Mouse (Mus musculus) cortical plate, adult 2 months (tissue): ENCODE data around the gene Fam185a. TPM values are rescaled to one million over a fixed set of nuclear protein-coding genes. Genes with fewer than 3 reads are reported as not detected.

Experiments used
- H3K27ac ChIP-seq: fragments of 200-500 bp; 2 replicates; pipeline ENCODE4 v1.5.1; 2012; ENCODE audit warnings: low read length, control low read depth, inconsistent platforms; ENCODE audit not compliant: insufficient read depth
- H3K4me1 ChIP-seq: fragments of 200-500 bp; 2 replicates; pipeline ENCODE4 v1.6.1; 2011; ENCODE audit warnings: low read length; ENCODE audit not compliant: control insufficient read depth, insufficient read depth
- H3K4me3 ChIP-seq: fragments of 200-500 bp; 2 replicates; pipeline ENCODE4 v1.5.1; 2011; ENCODE audit warnings: mild to moderate bottlenecking, low read length, control low read depth; ENCODE audit not compliant: insufficient read depth
- CTCF ChIP-seq: fragments of 200-500 bp; IDR thresholded peaks from 2 replicates; pipeline ENCODE4 v1.5.1; 2011; ENCODE audit warnings: mild to moderate bottlenecking, control low read depth, low read length; ENCODE audit not compliant: insufficient read depth; ENCODE audit errors: extremely low read depth
- POLR2A ChIP-seq: fragments of 200-500 bp; IDR thresholded peaks from 2 replicates; pipeline ENCODE4 v1.6.1; 2011; ENCODE audit warnings: mild to moderate bottlenecking, low read length, control low read depth; ENCODE audit not compliant: insufficient read depth; ENCODE audit errors: extremely low read depth
- polyA plus RNA-seq: library from polyadenylated mRNA; depleted of rRNA; stranded (reverse); fragments of >200 nt; gene quantifications from 2 replicates; pipeline ENCODE4 v1.2.3, GENCODE M21; 2012

The Fam185a gene
- polyA plus RNA-seq, 1 experiment = 7.4 TPM

DNA sequence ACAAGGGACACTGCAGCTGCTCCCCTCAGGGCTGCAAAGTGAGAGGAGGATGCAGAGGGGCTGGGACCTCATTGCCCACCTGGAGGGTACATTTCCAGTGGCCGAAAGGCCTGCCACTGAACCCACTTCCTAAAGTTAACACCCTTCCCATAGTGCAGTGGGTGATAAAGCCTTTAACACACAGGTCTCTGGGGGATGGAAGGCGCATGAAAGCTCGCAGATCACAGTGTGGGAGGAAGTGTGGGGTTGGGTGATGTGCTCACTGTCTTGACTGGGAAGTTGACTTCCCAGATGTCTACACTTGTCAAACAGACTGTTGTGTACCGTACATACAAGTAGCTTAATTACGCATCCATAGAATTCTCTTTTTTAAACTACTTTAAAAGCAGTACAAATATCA lies 55.0 kb downstream of the Fam185a start:
- H3K27ac ChIP-seq = no peak overlapping the region
- H3K4me1 ChIP-seq = no peaks in the 10 kb centered on the region; the same call in 1 of the 2 replicates
- no peak overlapping the region for H3K4me3 ChIP-seq
- TF ChIP-seq CTCF = no peak
- TF ChIP-seq POLR2A = no peak

- TF ChIP-seq POLR2A (no peak), CTCF (no peak)
- H3K27ac ChIP-seq = no peak overlapping the region
- H3K4me3 ChIP-seq = no peak overlapping the region
- H3K4me1 ChIP-seq = peaks cover 2% of the 10 kb centered on the region
These were observed 56.8 kb downstream of the Fam185a start for GRCm38 (mm10) chr5:21481521-21481920.

DNA sequence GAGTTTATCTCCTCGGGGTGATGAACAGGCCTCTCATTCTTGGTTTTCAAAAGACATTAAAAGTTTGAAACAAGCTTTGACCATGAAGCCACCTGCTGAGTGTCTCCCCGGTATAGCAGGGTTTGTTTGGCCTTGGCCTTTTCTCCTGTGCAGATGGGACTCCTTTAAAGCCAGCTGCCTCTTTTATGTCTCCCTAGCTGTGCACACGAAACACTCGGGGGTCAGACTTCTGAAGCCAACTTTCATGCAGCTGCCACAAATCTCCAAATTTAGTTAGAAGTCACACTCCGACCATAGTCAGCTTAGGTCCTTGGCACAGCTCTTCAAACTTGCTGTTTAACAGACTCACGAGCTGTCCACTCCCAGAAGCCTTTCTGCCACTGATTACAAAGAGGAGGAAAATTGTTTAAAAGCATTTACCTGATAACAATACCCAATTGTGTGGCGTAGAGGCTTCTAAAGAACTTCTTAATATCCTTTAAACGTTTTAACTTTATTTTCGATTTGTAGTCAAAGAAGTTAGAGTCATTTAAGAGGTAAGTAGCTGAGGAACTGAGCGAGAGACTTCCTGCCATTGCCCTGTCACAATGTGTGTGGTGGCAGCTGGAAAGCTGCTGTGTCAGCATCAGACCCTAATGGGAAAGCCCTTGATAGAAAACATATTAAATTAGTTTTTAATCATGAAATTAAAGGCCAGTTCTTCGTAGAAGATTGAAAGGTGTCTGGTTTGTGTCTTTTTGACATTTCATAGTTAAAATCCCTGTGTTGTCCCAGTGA lies 57.9 kb downstream of the Fam185a start:
- no peak for TF ChIP-seq POLR2A
- Histone ChIP-seq H3K4me1 (peaks cover 2% of the 10 kb centered on the region; the same call in 1 of the 2 replicates), H3K4me3 (no peak overlapping the region), H3K27ac (peak overlapping the region; percentile 36; the same call in 1 of the 2 replicates)

GRCm38 (mm10) chr5:21483275-21483674 lies 58.5 kb downstream of the Fam185a start:
- TF ChIP-seq CTCF = no peak
- no peak for TF ChIP-seq POLR2A
- Histone ChIP-seq H3K27ac (no peak overlapping the region), H3K4me3 (no peak overlapping the region), H3K4me1 (peaks cover 2% of the 10 kb centered on the region; the same call in 1 of the 2 replicates)

- TF ChIP-seq CTCF (no peak), POLR2A (no peak)
- Histone ChIP-seq H3K27ac (no peak overlapping the region), H3K4me1 (peaks cover 2% of the 10 kb centered on the region; the same call in 1 of the 2 replicates), H3K4me3 (no peak overlapping the region)
These were observed 60.6 kb downstream of the Fam185a start for GRCm38 (mm10) chr5:21485197-21485829.

DNA sequence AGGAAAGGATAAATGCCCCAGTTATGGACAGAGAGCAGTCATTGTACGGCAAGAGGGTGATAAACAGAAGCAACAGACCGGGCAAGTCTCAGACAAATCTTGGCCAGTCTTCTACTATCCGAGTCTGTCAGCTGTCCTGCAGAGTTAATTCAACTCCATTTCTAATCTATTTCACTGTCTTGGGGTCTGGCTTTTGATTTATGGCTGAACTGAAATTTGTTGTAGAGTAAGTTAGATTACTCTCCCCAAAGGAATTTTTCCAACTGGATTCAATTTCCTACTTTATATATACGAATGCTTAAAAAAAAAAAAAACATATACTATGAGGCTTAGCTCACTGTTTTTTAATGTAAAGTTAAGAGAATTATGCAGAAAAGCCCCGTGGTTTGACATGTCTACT lies 62.0 kb downstream of the Fam185a start:
- H3K4me1 ChIP-seq = peaks cover 2% of the 10 kb centered on the region; the same call in 1 of the 2 replicates
- no peak for TF ChIP-seq CTCF
- no peak overlapping the region for H3K4me3 ChIP-seq
- H3K27ac ChIP-seq = no peak overlapping the region

DNA sequence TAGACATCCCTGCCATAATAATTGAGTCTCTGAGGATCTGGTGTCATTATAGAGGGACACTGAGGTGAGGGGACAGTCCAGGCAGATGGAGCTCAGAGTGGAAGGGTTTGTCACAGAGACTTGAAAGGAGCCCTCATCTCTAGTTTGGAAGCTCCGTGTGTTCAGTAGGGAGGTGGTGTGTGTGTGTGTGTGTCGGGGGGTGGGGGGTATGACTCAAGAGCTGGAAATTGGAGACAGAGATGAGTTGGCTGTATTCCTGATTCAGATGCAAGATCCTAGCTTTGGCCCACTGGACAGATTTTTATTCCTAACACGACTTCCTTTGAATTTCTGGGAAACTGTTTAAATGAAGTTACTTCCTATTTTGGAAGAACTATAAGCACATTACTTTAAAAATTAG lies 62.5 kb downstream of the Fam185a start:
- Histone ChIP-seq H3K27ac (no peak overlapping the region), H3K4me1 (peaks cover 2% of the 10 kb centered on the region; the same call in 1 of the 2 replicates), H3K4me3 (no peak overlapping the region)
- TF ChIP-seq CTCF (no peak), POLR2A (no peak)

DNA sequence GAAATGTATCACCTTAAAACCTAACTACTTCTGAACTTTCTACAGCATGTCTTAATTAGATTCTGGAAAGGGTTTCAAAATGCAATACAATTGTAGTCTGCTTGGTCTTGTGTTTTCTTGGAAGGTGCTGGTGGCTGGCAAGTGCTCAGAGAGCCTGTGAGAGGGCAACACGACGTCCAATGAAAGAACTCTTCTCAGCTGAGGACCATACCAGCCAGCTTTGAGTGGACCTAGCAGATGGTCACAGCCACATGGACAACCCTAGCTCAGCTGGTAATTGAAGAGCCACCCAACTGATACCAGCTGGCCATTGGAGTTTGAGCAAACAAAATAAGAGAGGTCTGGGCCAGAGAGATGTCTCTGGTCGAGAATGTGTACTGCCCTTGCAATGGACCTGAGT lies 63.0 kb downstream of the Fam185a start:
- Histone ChIP-seq H3K4me1 (peaks cover 2% of the 10 kb centered on the region; the same call in 1 of the 2 replicates), H3K27ac (no peak overlapping the region), H3K4me3 (no peak overlapping the region)
- TF ChIP-seq POLR2A (no peak), CTCF (no peak)

GRCm38 (mm10) chr5:21488506-21488905 lies 63.7 kb downstream of the Fam185a start:
- no peak for TF ChIP-seq CTCF
- no peak for TF ChIP-seq POLR2A
- peaks cover 2% of the 10 kb centered on the region; the same call in 1 of the 2 replicates for H3K4me1 ChIP-seq
- H3K4me3 ChIP-seq = no peak overlapping the region
- no peak overlapping the region for H3K27ac ChIP-seq

DNA sequence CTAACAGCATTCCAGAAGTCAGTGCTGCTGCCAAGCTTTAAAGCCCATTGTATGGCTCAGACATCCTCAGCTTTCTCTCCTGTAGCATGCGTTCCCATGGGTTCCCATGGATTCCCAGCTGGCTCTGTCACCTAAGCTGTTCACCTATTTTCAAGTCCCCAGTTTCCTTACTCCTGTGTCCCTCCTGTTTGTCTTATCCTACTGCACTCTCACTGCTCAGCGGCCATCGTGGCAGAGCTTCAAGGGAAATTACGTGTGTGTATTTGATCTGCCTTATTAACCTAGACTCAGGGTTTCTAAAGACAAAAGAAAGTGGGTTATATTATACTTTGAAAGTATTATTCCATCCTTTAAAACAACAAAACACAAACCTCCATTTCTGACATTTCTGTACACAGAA lies 64.4 kb downstream of the Fam185a start:
- TF ChIP-seq POLR2A (no peak), CTCF (no peak)

More for the DNA sequence above, 64.4 kb downstream of the Fam185a start:
- no peak overlapping the region for H3K4me3 ChIP-seq
- no peak overlapping the region for H3K27ac ChIP-seq
- H3K4me1 ChIP-seq = peaks cover 2% of the 10 kb centered on the region; the same call in 1 of the 2 replicates
